Comparison of ENCODE assay signal across 8 mouse cellular contexts in genomic region chr5:137600619-137601364, GRCm38 (mm10). TPM values are rescaled to one million over a fixed set of nuclear protein-coding genes. Genes with fewer than 3 reads are reported as not detected.
A peak's percentile ranks its signal among the peaks of the same experiment; 100 is the strongest.
DNase-seq lines count a peak whose midpoint lies in the region; ATAC-seq and TF ChIP-seq lines count a peak whose summit lies in the region.

Gene Mospd3, minus strand, starts transcription at chr5:137601058.

- H3K27ac ChIP-seq in forebrain, embryonic 10.5 days = peak within 1 kb of the TSS; percentile 97
- peak within 1 kb of the TSS; percentile 91 for H3K27ac ChIP-seq in heart, embryonic 15.5 days
- H3K27ac ChIP-seq in liver, embryonic 14.5 days = peak within 1 kb of the TSS; percentile 92
- peak within 1 kb of the TSS; percentile 65; the same call in 1 of the 2 replicates for H3K27ac ChIP-seq in neural tube, embryonic 11.5 days (ENCODE audit: low read depth, low read length)
- H3K27ac ChIP-seq in stomach, postnatal 0 days (replicated peaks) = peak within 1 kb of the TSS; percentile 88

- peak within 1 kb of the TSS; percentile 70 for H3K4me3 ChIP-seq in forebrain, embryonic 10.5 days
- peak within 1 kb of the TSS; percentile 81 for H3K4me3 ChIP-seq in heart, embryonic 15.5 days
- H3K4me3 ChIP-seq in liver, embryonic 14.5 days (ENCODE audit: insufficient read depth in 1 of 2, low read depth in 2 of 2, low read length in 2 of 2) = peak within 1 kb of the TSS; percentile 80 to 100
- H3K4me3 ChIP-seq in neural tube, embryonic 11.5 days (ENCODE audit: low read depth, low read length) = peak within 1 kb of the TSS; percentile 40
- peak within 1 kb of the TSS; percentile 74 for H3K4me3 ChIP-seq in stomach, postnatal 0 days (ENCODE audit: low read depth, low read length)

- no peaks in the 10 kb centered on the region for H3K27me3 ChIP-seq in forebrain, embryonic 10.5 days (ENCODE audit: poor library complexity, severe bottlenecking)
- no peaks in the 10 kb centered on the region for H3K27me3 ChIP-seq in heart, embryonic 15.5 days
- no peaks in the 10 kb centered on the region for H3K27me3 ChIP-seq in liver, embryonic 14.5 days (ENCODE audit: control insufficient read depth, insufficient read depth, low read length)
- no peaks in the 10 kb centered on the region for H3K27me3 ChIP-seq in neural tube, embryonic 11.5 days (ENCODE audit: control insufficient read depth, insufficient read depth, low read length)
- H3K27me3 ChIP-seq in stomach, postnatal 0 days (ENCODE audit: control insufficient read depth, insufficient read depth, low read length) = no peaks in the 10 kb centered on the region

- no peaks in the 10 kb centered on the region for H3K9me3 ChIP-seq in forebrain, embryonic 10.5 days
- H3K9me3 ChIP-seq in heart, embryonic 15.5 days (replicated peaks) = no peaks in the 10 kb centered on the region
- no peaks in the 10 kb centered on the region for H3K9me3 ChIP-seq in liver, embryonic 14.5 days (ENCODE audit: control insufficient read depth, low read length)
- H3K9me3 ChIP-seq in neural tube, embryonic 11.5 days (ENCODE audit: control insufficient read depth, low read length) = no peaks in the 10 kb centered on the region
- no peaks in the 10 kb centered on the region for H3K9me3 ChIP-seq in stomach, postnatal 0 days (ENCODE audit: control insufficient read depth, low read length)

- peak; percentile 89 to 95 for DNase-seq in CD8-positive naive resting alpha-beta T cell, adult 2 months (ENCODE audit: low read depth in 2 of 2, low spot score in 2 of 2)
- DNase-seq in c-Kit-positive CD71-negative TER-119-negative erythroid progenitor cells, embryonic 14.5 days (ENCODE audit: low read depth) = peak; percentile 95
- DNase-seq in forebrain, embryonic 10.5 days (ENCODE audit: extremely low spot score, low spot score) = peak; percentile 95
- DNase-seq in kidney, postnatal 25 days = peak; percentile 97 to 98
- peak; percentile 99 for DNase-seq in liver, embryonic 14.5 days (ENCODE audit: low read depth in 3 of 3, low spot score in 3 of 3)
- peak; percentile 96 for DNase-seq in neural tube, embryonic 11.5 days (ENCODE audit: low spot score)
- peak; percentile 96 for DNase-seq in stomach, postnatal 0 days (ENCODE audit: low spot score)

- ATAC-seq in heart, embryonic 15.5 days (replicated peaks; ENCODE audit: insufficient number of reproducible peaks, insufficient read depth, low FRiP score, low read depth) = peak; percentile 96
- ATAC-seq in liver, embryonic 14.5 days (ENCODE audit: insufficient read depth) = peak; percentile 94
- peak; percentile 95 for ATAC-seq in neural tube, embryonic 11.5 days (ENCODE audit: insufficient read depth, low FRiP score, low TSS enrichment)
- ATAC-seq in stomach, postnatal 0 days (ENCODE audit: low FRiP score, low TSS enrichment) = peak; percentile 95

- WGBS in forebrain, embryonic 10.5 days = under 1% methylated on average over 41 of the region's 41 CpGs
- under 1% methylated on average over 41 of the region's 41 CpGs for whole genome bisulfite sequencing in heart, embryonic 15.5 days
- WGBS in liver, embryonic 14.5 days (ENCODE audit: insufficient replicate concordance) = under 1% methylated on average over 41 of the region's 41 CpGs
- WGBS in neural tube, embryonic 11.5 days = 0% methylated on average over 41 of the region's 41 CpGs
- under 1% methylated on average over 41 of the region's 41 CpGs for WGBS in stomach, postnatal 0 days

- H3K9ac ChIP-seq in heart, embryonic 15.5 days = peak within 1 kb of the TSS; percentile 80
- peak within 1 kb of the TSS; percentile 89 for H3K9ac ChIP-seq in liver, embryonic 14.5 days (replicated peaks)
- H3K9ac ChIP-seq in neural tube, embryonic 11.5 days (ENCODE audit: low read length) = peak within 1 kb of the TSS; percentile 69
- H3K9ac ChIP-seq in stomach, postnatal 0 days (ENCODE audit: low read length) = peak within 1 kb of the TSS; percentile 84

- peaks cover 27% of the 10 kb centered on the region for H3K36me3 ChIP-seq in forebrain, embryonic 10.5 days (replicated peaks)
- peaks cover 14% of the 10 kb centered on the region for H3K36me3 ChIP-seq in heart, embryonic 15.5 days
- no peaks in the 10 kb centered on the region for H3K36me3 ChIP-seq in liver, embryonic 14.5 days (replicated peaks; ENCODE audit: control insufficient read depth, insufficient read depth, low read depth)
- H3K36me3 ChIP-seq in neural tube, embryonic 11.5 days (ENCODE audit: control insufficient read depth, insufficient read depth, low read length) = peaks cover 2% of the 10 kb centered on the region; the same call in 1 of the 2 replicates
- H3K36me3 ChIP-seq in stomach, postnatal 0 days (ENCODE audit: control insufficient read depth, insufficient read depth, low read length) = no peaks in the 10 kb centered on the region

- TF ChIP-seq CTCF in liver, embryonic 14.5 days (IDR thresholded peaks at IDR 0.05; ENCODE audit: low read depth) = no peak; the same call in 1 of the 2 replicates
- TF ChIP-seq CTCF in stomach, postnatal 0 days (IDR thresholded peaks at IDR 0.05; ENCODE audit: low read depth) = peak; percentile 0; the same call in 1 of the 2 replicates

- no peak for TF ChIP-seq EP300 in liver, embryonic 14.5 days (IDR thresholded peaks at IDR 0.05; ENCODE audit: low read depth)
- TF ChIP-seq EP300 in stomach, postnatal 0 days (optimal IDR thresholded peaks at IDR 0.05) = peak; percentile 84

- peaks cover 53% of the 10 kb centered on the region for H3K4me1 ChIP-seq in forebrain, embryonic 10.5 days
- peaks cover 21% of the 10 kb centered on the region for H3K4me1 ChIP-seq in heart, embryonic 15.5 days (replicated peaks)
- peaks cover 31 to 46% of the 10 kb centered on the region in 2 experiments for H3K4me1 ChIP-seq in liver, embryonic 14.5 days (replicated peaks; ENCODE audit: control insufficient read depth in 2 of 2, insufficient read depth in 2 of 2, low read length in 1 of 2)
- H3K4me1 ChIP-seq in neural tube, embryonic 11.5 days (ENCODE audit: control insufficient read depth, insufficient read depth, low read length) = peaks cover 10% of the 10 kb centered on the region; the same call in 1 of the 2 replicates
- H3K4me1 ChIP-seq in stomach, postnatal 0 days (replicated peaks; ENCODE audit: control insufficient read depth, insufficient read depth) = peaks cover 7% of the 10 kb centered on the region

- H3K4me2 ChIP-seq in heart, embryonic 15.5 days = peak within 1 kb of the TSS; percentile 91
- peak within 1 kb of the TSS; percentile 99 for H3K4me2 ChIP-seq in liver, embryonic 14.5 days (ENCODE audit: low read depth)
- H3K4me2 ChIP-seq in neural tube, embryonic 11.5 days (ENCODE audit: low read depth) = peak within 1 kb of the TSS; percentile 75
- peak within 1 kb of the TSS; percentile 91 for H3K4me2 ChIP-seq in stomach, postnatal 0 days (replicated peaks; ENCODE audit: low read depth)

RNA-seq across cellular contexts. Expression of gene Mospd3, which starts in this region (rescaled TPM):
- 14.2 and 15.1 TPM in 2 replicates for polyA plus RNA-seq in forebrain, embryonic 10.5 days (2016; fragmentation: Nextera tagmentation; extraction: Ambion mirVana)
- polyA plus RNA-seq in heart, embryonic 15.5 days (2015; fragmentation: Nextera tagmentation; extraction: Ambion mirVana) = 17.1 and 26.5 TPM in 2 replicates
- 34.9 and 45.5 TPM in 2 replicates for polyA plus RNA-seq in liver, embryonic 14.5 days (2012; rRNA removed)
- polyA plus RNA-seq in liver, embryonic 14.5 days (2014; fragmentation: Nextera tagmentation; extraction: Ambion mirVana) = 33.8 and 38.4 TPM in 2 replicates
- polyA plus RNA-seq in neural tube, embryonic 11.5 days (2014; fragmentation: Nextera tagmentation; extraction: Ambion mirVana) = 27.8 and 28.5 TPM in 2 replicates
- 30.8 and 34.3 TPM in 2 replicates for polyA plus RNA-seq in stomach, postnatal 0 days (2015; fragmentation: Nextera tagmentation; extraction: Ambion mirVana)

Comparison
In these comparisons a context has a peak if more than half of its experiments do, and no peak if none do; other contexts are left out.
1. Peak in every context shown above with its lines: DNase-seq, ATAC-seq, H3K4me3 ChIP-seq and H3K27ac ChIP-seq.
2. H3K4me3 ChIP-seq: peak in every context shown above with its lines; median percentile 90 in liver, embryonic 14.5 days; 81 in heart, embryonic 15.5 days; 74 in stomach, postnatal 0 days; 70 in forebrain, embryonic 10.5 days; 40 in neural tube, embryonic 11.5 days.